Mouse (Mus musculus): ENCODE measurements around the gene Zfp609. TPM values are rescaled to one million over a fixed set of nuclear protein-coding genes. Genes with fewer than 3 reads are reported as not detected.

Gene Zfp609
- polyA plus RNA-seq, 1 experiment: 10.4 TPM

GRCm38 (mm10) chr9:65676358-65677118 is 150.8 kb downstream of the Zfp609 start:
- Histone ChIP-seq H3K4me1 (ENCODE audit: control insufficient read depth, insufficient read depth, low read length) (peaks cover 19% of the 10 kb centered on the region), H3K4me3 (ENCODE audit: control insufficient read depth, low read depth, low read length) (peak overlapping the region; percentile 96), H3K27ac (ENCODE audit: control insufficient read depth, insufficient read depth, low read depth, low read length) (peak overlapping the region; percentile 92), H3K27me3 (ENCODE audit: control insufficient read depth, insufficient read depth, low read length) (no peaks in the 10 kb centered on the region), H3K36me3 (ENCODE audit: control insufficient read depth, insufficient read depth, low read length) (no peaks in the 10 kb centered on the region)
- TF ChIP-seq POLR2A (IDR thresholded peaks at IDR 0.05; ENCODE audit: control insufficient read depth, low read depth, low read length) (peak; percentile 98), CTCF (IDR thresholded peaks at IDR 0.05; ENCODE audit: control insufficient read depth, insufficient read depth, insufficient replicate concordance, low read depth, low read length) (no peak)

DNA sequence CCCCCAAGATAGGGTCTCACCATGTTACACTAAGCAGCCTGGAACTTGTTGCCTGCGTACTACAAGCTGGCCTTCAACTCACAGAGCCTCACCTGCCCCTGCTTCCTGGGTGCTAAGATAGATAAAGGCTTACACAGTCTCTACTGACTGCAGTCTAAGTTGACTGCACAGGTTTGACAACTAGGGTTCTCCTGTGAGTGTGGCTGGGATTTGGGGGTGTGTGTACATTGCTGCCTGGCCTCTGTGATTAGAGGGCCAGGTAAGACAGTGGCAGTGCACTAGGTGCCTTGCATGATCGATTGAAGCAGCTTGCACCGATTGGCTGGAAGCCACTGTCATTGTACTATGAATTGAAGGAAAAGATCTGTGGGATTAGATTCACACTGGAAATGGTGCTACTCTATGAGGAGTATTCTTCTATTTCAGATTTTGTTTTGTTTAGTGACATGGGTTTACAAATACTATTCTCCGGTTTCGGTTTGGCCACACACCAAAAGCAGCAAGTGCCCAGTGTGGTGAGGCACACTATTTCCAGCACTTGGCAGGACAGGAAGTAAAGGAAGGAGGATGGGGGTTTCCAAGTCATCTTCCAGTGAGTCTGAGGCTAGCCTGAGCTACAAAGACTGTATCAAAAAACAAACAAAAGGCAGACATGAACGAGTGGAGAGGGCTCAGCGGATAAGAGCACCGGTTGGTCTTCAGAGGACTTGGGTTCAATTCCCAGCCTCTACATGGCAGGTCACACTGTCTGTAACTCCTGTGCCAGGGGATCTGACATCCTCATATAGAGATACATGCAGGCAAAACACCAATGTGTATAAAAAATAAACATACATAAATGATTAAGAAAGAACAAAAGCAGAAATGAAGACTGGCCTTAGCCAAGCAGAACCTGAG is 151.7 kb downstream of the Zfp609 start:
- H3K4me1 ChIP-seq (ENCODE audit: control insufficient read depth, insufficient read depth, low read length): peaks cover 23% of the 10 kb centered on the region
- H3K4me3 ChIP-seq (ENCODE audit: control insufficient read depth, low read depth, low read length): peak overlapping the region; percentile 89
- no peaks in the 10 kb centered on the region for H3K27me3 ChIP-seq (ENCODE audit: control insufficient read depth, insufficient read depth, low read length)
- TF ChIP-seq CTCF (IDR thresholded peaks at IDR 0.05; ENCODE audit: control insufficient read depth, insufficient read depth, insufficient replicate concordance, low read depth, low read length): no peak
- no peak for TF ChIP-seq POLR2A (IDR thresholded peaks at IDR 0.05; ENCODE audit: control insufficient read depth, low read depth, low read length)
- H3K27ac ChIP-seq (ENCODE audit: control insufficient read depth, insufficient read depth, low read depth, low read length): peak overlapping the region; percentile 78
- H3K36me3 ChIP-seq (ENCODE audit: control insufficient read depth, insufficient read depth, low read length): no peaks in the 10 kb centered on the region

DNA sequence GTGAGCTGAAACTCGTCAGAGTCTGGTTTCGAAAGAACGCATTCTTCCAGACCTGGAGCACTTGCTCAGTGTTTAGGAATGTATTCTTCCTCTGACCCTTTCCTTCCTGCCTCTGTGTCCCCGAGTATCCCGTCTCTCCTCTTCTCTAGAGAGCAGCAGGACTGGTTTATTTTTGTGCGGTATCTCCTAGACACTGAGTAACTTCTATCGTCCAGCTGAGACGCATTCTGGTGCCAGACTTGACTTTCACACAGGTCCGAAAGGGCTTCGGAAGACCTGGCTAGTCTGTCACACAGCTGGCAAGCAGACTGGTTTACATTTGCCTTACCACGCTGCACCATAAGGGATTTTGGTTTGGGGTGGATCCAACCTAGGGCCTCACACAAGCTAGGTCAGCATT is 154.4 kb downstream of the Zfp609 start:
- no peak for TF ChIP-seq CTCF (IDR thresholded peaks at IDR 0.05; ENCODE audit: control insufficient read depth, insufficient read depth, insufficient replicate concordance, low read depth, low read length)
- TF ChIP-seq POLR2A (IDR thresholded peaks at IDR 0.05; ENCODE audit: control insufficient read depth, low read depth, low read length): no peak
- peak overlapping the region; percentile 60 for H3K27ac ChIP-seq (ENCODE audit: control insufficient read depth, insufficient read depth, low read depth, low read length)
- H3K36me3 ChIP-seq (ENCODE audit: control insufficient read depth, insufficient read depth, low read length): no peaks in the 10 kb centered on the region
- no peaks in the 10 kb centered on the region for H3K27me3 ChIP-seq (ENCODE audit: control insufficient read depth, insufficient read depth, low read length)
- peaks cover 15% of the 10 kb centered on the region for H3K4me1 ChIP-seq (ENCODE audit: control insufficient read depth, insufficient read depth, low read length)
- H3K4me3 ChIP-seq (ENCODE audit: control insufficient read depth, low read depth, low read length): no peak overlapping the region

DNA sequence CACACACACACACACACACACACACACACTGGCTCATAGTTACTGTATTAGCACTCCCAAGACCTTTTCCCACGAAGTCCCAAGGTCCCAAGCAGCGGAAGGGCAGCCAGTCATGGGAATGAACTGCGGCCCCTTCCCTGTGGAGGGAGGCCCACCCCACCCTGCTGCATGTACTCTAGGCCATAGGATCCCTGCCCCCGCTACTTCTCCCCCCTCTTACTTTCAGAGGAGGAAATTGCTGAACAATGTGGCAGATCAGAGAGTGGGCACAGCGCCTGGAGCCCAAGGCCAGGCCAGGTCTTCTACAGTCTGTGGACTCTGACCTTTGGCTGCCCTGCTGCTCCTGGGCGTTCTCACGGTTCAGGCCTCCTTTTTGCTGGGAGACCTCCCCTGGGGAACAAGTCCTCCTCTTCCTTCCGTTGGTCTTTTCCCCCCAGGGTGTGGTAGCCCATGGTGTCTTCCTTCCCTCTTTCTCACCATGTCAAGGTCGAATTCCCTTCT is 155.9 kb downstream of the Zfp609 start:
- peaks cover 12% of the 10 kb centered on the region for H3K4me1 ChIP-seq (ENCODE audit: control insufficient read depth, insufficient read depth, low read length)
- H3K27ac ChIP-seq (ENCODE audit: control insufficient read depth, insufficient read depth, low read depth, low read length): peak overlapping the region; percentile 72
- H3K27me3 ChIP-seq (ENCODE audit: control insufficient read depth, insufficient read depth, low read length): no peaks in the 10 kb centered on the region
- no peak overlapping the region for H3K4me3 ChIP-seq (ENCODE audit: control insufficient read depth, low read depth, low read length)
- H3K36me3 ChIP-seq (ENCODE audit: control insufficient read depth, insufficient read depth, low read length): no peaks in the 10 kb centered on the region
- TF ChIP-seq POLR2A (IDR thresholded peaks at IDR 0.05; ENCODE audit: control insufficient read depth, low read depth, low read length) (no peak), CTCF (IDR thresholded peaks at IDR 0.05; ENCODE audit: control insufficient read depth, insufficient read depth, insufficient replicate concordance, low read depth, low read length) (no peak)

- TF ChIP-seq CTCF (IDR thresholded peaks at IDR 0.05; ENCODE audit: control insufficient read depth, insufficient read depth, insufficient replicate concordance, low read depth, low read length): no peak
- no peak for TF ChIP-seq POLR2A (IDR thresholded peaks at IDR 0.05; ENCODE audit: control insufficient read depth, low read depth, low read length)
- Histone ChIP-seq H3K4me3 (ENCODE audit: control insufficient read depth, low read depth, low read length) (no peak within 1 kb of the TSS), H3K27me3 (ENCODE audit: control insufficient read depth, insufficient read depth, low read length) (no peaks in the 10 kb centered on the region), H3K4me1 (ENCODE audit: control insufficient read depth, insufficient read depth, low read length) (peaks cover 8% of the 10 kb centered on the region), H3K27ac (ENCODE audit: control insufficient read depth, insufficient read depth, low read depth, low read length) (no peak within 1 kb of the TSS), H3K36me3 (ENCODE audit: control insufficient read depth, insufficient read depth, low read length) (no peaks in the 10 kb centered on the region)
Measured at GRCm38 (mm10) chr9:65667701-65668100, 159.7 kb downstream of the Zfp609 start, which contains the start of gene Oaz2. TSS of gene Oaz2 (plus strand) at chr9:65668001.

- Histone ChIP-seq H3K4me1 (ENCODE audit: control insufficient read depth, insufficient read depth, low read length) (no peaks in the 10 kb centered on the region), H3K36me3 (ENCODE audit: control insufficient read depth, insufficient read depth, low read length) (no peaks in the 10 kb centered on the region), H3K27ac (ENCODE audit: control insufficient read depth, insufficient read depth, low read depth, low read length) (no peak overlapping the region), H3K27me3 (ENCODE audit: control insufficient read depth, insufficient read depth, low read length) (no peaks in the 10 kb centered on the region), H3K4me3 (ENCODE audit: control insufficient read depth, low read depth, low read length) (no peak overlapping the region)
- peak; percentile 24; the same call in 1 of the 2 replicates for TF ChIP-seq CTCF (IDR thresholded peaks at IDR 0.05; ENCODE audit: control insufficient read depth, insufficient read depth, insufficient replicate concordance, low read depth, low read length)
- no peak for TF ChIP-seq POLR2A (IDR thresholded peaks at IDR 0.05; ENCODE audit: control insufficient read depth, low read depth, low read length)
Measured at GRCm38 (mm10) chr9:65666042-65666441, 161.3 kb downstream of the Zfp609 start.

DNA sequence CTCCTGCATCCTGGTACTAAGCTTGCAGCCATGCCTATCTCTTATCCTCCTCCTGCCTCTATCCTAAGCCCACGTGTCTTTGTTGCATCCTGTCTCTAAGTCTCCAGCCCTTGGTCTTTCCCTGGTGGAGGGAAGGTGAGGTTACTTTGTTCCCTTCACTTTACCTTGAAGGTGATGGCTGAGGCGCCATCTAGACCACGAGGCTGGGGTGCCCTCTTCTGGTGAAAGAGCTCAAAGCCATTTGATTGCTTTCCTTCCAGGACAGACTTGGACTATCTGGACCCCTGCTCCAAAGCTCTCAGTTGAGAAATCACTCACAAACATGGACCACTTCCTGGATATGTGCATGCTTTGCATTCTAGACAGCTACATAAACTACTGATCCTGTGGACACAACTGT is 163.2 kb downstream of the Zfp609 start:
- H3K4me1 ChIP-seq (ENCODE audit: control insufficient read depth, insufficient read depth, low read length): no peaks in the 10 kb centered on the region
- peak; percentile 67; the same call in 1 of the 2 replicates for TF ChIP-seq CTCF (IDR thresholded peaks at IDR 0.05; ENCODE audit: control insufficient read depth, insufficient read depth, insufficient replicate concordance, low read depth, low read length)
- TF ChIP-seq POLR2A (IDR thresholded peaks at IDR 0.05; ENCODE audit: control insufficient read depth, low read depth, low read length): no peak
- H3K4me3 ChIP-seq (ENCODE audit: control insufficient read depth, low read depth, low read length): no peak overlapping the region
- H3K27me3 ChIP-seq (ENCODE audit: control insufficient read depth, insufficient read depth, low read length): no peaks in the 10 kb centered on the region
- H3K27ac ChIP-seq (ENCODE audit: control insufficient read depth, insufficient read depth, low read depth, low read length): no peak overlapping the region
- no peaks in the 10 kb centered on the region for H3K36me3 ChIP-seq (ENCODE audit: control insufficient read depth, insufficient read depth, low read length)

All from testis, adult 2 months (tissue).